Mouse (Mus musculus) mature B cell (primary cell): ENCODE data around the gene Nlrp5.
"Not testable (repeated sequence)": the region's sequence is repeated elsewhere in the genome, so short reads cannot be mapped to it uniquely, and the experiment has no call there.

ENCODE experiments used
- in situ Hi-C: fragments of 300-500 bp; cut with MboI; formaldehyde crosslinking; loops from 2 replicates; pipeline ENCODE4 v1.14.3; 2019

The Nlrp5 gene

GRCm38 (mm10) chr7:23385589-23385988, at the start of gene Nlrp5:
Gene Nlrp5 (plus strand): TSS chr7:23385889.
- in situ Hi-C loops: no loop called here

- in situ Hi-C loops: not testable (repeated sequence)
Observed at GRCm38 (mm10) chr7:23358311-23358710, 27.4 kb upstream of the Nlrp5 start.

GRCm38 (mm10) chr7:23470201-23470600, 84.5 kb downstream of the Nlrp5 start:
- in situ Hi-C loops: not testable (repeated sequence)

- in situ Hi-C loops: not testable (repeated sequence)
Observed at GRCm38 (mm10) chr7:23470832-23471231, 85.1 kb downstream of the Nlrp5 start.

- in situ Hi-C loops: not testable (repeated sequence)
Observed at GRCm38 (mm10) chr7:23472886-23473285, 87.2 kb downstream of the Nlrp5 start.
